Mouse (Mus musculus): ENCODE measurements at regions not wholly inside any gene's neighbourhood (a gene's known extent, or its start where the extent isn't known, plus 50 kb on each side); places are given as distances from the start of the nearest gene placed in this dataset.
"Not testable (repeated sequence)": the region's sequence is repeated elsewhere in the genome, so short reads cannot be mapped to it uniquely, and the experiment has no call there.

DNA sequence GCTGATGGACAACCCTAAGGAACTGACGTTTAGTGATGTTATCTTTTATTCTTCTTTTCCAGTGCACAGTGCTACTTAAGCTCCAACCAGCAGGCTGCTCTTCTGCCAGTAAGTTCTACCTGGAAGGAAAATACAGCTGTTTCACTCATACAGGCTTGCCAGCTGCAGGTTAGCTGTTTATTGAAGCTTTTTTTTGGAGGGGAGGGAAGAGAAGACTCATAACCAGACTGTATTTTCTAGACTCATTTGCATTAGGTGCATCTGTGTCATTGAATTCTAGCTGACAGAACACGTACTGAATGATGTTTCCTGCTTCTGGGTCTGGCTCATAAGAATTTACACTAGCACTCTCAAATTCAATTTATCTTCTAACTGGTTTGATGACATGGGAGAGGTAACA, 513.3 kb upstream of the Igfbp7 start:
- Histone ChIP-seq H3K9me3 (ENCODE audit: low read depth, low read length) (no peaks in the 10 kb centered on the region), H3K4me3 (ENCODE audit: low read depth, low read length) (no peak overlapping the region), H3K4me1 (ENCODE audit: insufficient read depth) (no peaks in the 10 kb centered on the region), H3K9ac (no peak overlapping the region), H3K27me3 (ENCODE audit: insufficient read depth, low read length) (no peaks in the 10 kb centered on the region), H3K36me3 (ENCODE audit: insufficient read depth) (no peaks in the 10 kb centered on the region), H3K4me2 (no peak overlapping the region), H3K27ac (ENCODE audit: low read depth) (no peak overlapping the region)
- 54% methylated on average over 2 of the region's 2 CpGs for WGBS
- TF ChIP-seq CTCF (IDR thresholded peaks at IDR 0.05; ENCODE audit: low read depth) = no peak
- no peak for DNase-seq
- ATAC-seq (ENCODE audit: insufficient read depth) = no peak

DNA sequence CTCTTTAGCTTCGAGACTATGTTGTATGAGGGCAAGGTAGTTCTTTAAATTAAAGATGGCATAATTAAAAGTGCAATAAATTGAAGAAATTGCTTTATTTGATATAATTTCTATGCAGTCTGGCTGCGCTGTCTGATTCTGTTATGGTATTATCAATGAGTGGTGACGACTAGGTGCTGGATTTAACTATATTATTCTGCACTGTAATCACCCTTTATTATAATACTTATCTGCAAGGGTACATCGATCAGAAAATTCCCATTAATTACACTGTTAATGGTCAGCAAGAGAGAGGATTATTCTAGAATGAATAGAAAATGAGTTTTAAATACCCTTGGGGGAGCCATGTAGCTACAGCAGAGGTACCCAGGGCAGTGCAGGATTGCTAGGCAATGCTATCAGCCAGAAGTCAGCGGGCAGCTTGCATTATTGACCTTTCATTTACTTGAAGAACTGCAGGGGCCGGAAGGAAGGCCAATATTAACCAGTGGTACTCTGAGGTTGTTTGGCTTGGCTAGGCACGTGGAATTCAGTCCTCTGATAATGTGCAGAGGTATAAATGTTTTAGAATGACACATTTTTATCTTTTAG, 509.3 kb upstream of the Igfbp7 start:
- H3K4me3 ChIP-seq (ENCODE audit: low read depth, low read length) = no peak overlapping the region
- WGBS = 61% methylated on average over 7 of the region's 7 CpGs
- no peaks in the 10 kb centered on the region for H3K36me3 ChIP-seq (ENCODE audit: insufficient read depth)
- no peaks in the 10 kb centered on the region for H3K4me1 ChIP-seq (ENCODE audit: insufficient read depth)
- H3K9ac ChIP-seq = no peak overlapping the region
- no peaks in the 10 kb centered on the region for H3K27me3 ChIP-seq (ENCODE audit: insufficient read depth, low read length)
- ATAC-seq (ENCODE audit: insufficient read depth) (no peak), DNase-seq (no peak)
- TF ChIP-seq CTCF (IDR thresholded peaks at IDR 0.05; ENCODE audit: low read depth) = no peak
- no peaks in the 10 kb centered on the region for H3K9me3 ChIP-seq (ENCODE audit: low read depth, low read length)
- no peak overlapping the region for H3K4me2 ChIP-seq
- H3K27ac ChIP-seq (ENCODE audit: low read depth) = no peak overlapping the region

DNA sequence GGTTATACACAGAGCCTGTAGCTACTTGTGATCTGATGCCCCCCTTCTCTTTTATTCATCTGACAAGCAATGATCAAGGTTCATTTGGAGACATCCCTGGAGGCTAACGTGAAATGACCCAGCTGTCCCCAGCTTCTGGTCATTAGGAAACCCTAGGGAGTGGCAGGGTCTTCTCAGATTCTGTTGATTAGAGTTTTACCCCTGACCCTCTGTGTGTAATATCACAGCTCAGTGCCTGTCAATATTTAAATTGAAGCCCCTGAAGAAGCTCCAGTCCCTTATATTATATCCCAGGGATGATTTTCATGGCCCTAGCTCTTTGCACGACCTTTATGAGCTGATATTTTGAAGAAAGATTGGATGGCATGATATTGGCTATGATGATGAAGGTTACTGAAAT, 508.5 kb upstream of the Igfbp7 start:
- H3K36me3 ChIP-seq (ENCODE audit: insufficient read depth) = no peaks in the 10 kb centered on the region

GRCm38 (mm10) chr5:77909218-77909617, 501.4 kb upstream of the Igfbp7 start:
- 50% methylated on average over 6 of the region's 6 CpGs for WGBS
- no peak overlapping the region for H3K4me3 ChIP-seq (ENCODE audit: low read depth, low read length)
- no peaks in the 10 kb centered on the region for H3K9me3 ChIP-seq (ENCODE audit: low read depth, low read length)
- ATAC-seq (ENCODE audit: insufficient read depth) (no peak), DNase-seq (peak; percentile 63)
- no peaks in the 10 kb centered on the region for H3K36me3 ChIP-seq (ENCODE audit: insufficient read depth)
- no peaks in the 10 kb centered on the region for H3K4me1 ChIP-seq (ENCODE audit: insufficient read depth)
- H3K27ac ChIP-seq (ENCODE audit: low read depth) = no peak overlapping the region
- H3K27me3 ChIP-seq (ENCODE audit: insufficient read depth, low read length) = no peaks in the 10 kb centered on the region
- H3K9ac ChIP-seq = no peak overlapping the region
- no peak overlapping the region for H3K4me2 ChIP-seq
- peak; percentile 66 for TF ChIP-seq CTCF (IDR thresholded peaks at IDR 0.05; ENCODE audit: low read depth)

More for the DNA sequence above, 508.5 kb upstream of the Igfbp7 start:
- Histone ChIP-seq H3K4me3 (ENCODE audit: low read depth, low read length) (no peak overlapping the region), H3K27me3 (ENCODE audit: insufficient read depth, low read length) (no peaks in the 10 kb centered on the region), H3K27ac (ENCODE audit: low read depth) (no peak overlapping the region), H3K4me2 (no peak overlapping the region), H3K9me3 (ENCODE audit: low read depth, low read length) (no peaks in the 10 kb centered on the region), H3K4me1 (ENCODE audit: insufficient read depth) (no peaks in the 10 kb centered on the region), H3K9ac (no peak overlapping the region)
- TF ChIP-seq CTCF (IDR thresholded peaks at IDR 0.05; ENCODE audit: low read depth) = no peak
- DNase-seq (no peak), ATAC-seq (ENCODE audit: insufficient read depth) (no peak)
- WGBS = 54% methylated on average over 2 of the region's 2 CpGs

DNA sequence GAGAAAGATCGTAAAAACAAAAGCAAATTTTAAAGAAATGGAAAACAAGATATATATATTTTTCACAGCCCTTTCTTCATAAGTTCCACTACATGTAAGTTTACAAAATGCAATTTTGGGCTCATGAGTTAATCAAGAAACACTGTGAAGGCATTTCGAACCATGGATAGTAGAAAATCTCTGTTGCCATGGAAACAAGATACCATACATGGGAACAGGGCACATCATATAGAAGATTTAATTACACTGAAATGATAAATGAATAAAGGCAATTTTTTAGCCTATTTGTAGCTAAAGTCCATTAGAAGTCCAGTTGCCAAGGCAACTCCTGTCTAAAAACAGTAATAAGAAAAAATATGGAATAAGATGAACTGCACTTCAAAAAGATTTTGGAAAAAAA, 484.2 kb upstream of the Igfbp7 start:
- H3K9ac ChIP-seq; H3K9me3 ChIP-seq (ENCODE audit: low read depth, low read length); H3K27me3 ChIP-seq (ENCODE audit: insufficient read depth, low read length); H3K4me2 ChIP-seq; H3K4me1 ChIP-seq (ENCODE audit: insufficient read depth); H3K4me3 ChIP-seq (ENCODE audit: low read depth, low read length); H3K36me3 ChIP-seq (ENCODE audit: insufficient read depth); DNase-seq; ATAC-seq (ENCODE audit: insufficient read depth); H3K27ac ChIP-seq (ENCODE audit: low read depth): not testable (repeated sequence)
- WGBS = 73% methylated on average over 2 of the region's 2 CpGs

DNA sequence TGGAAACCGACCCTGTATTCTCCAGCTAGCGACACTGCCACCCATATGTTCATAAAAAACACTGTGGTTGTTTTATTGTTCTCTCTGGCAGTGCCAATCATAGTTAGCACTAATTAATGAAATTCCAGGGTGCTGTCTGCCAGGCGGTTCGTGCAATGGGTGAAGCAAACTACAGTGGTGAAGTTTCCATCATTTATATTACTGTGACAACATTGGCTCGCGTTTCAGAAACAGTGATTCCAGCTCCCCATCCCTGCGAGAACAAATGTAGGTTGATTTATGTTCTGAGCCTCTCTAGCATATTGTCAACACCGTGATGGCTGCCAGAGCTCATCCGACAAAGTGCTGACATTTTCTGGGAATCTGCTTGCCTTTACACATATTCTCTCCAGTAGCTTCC, 480.7 kb upstream of the Igfbp7 start:
- TF ChIP-seq CTCF (IDR thresholded peaks at IDR 0.05; ENCODE audit: low read depth) = no peak
- Histone ChIP-seq H3K4me3 (ENCODE audit: low read depth, low read length) (no peak overlapping the region), H3K36me3 (ENCODE audit: insufficient read depth) (no peaks in the 10 kb centered on the region), H3K9ac (no peak overlapping the region), H3K9me3 (ENCODE audit: low read depth, low read length) (no peaks in the 10 kb centered on the region), H3K4me2 (no peak overlapping the region), H3K4me1 (ENCODE audit: insufficient read depth) (no peaks in the 10 kb centered on the region), H3K27ac (ENCODE audit: low read depth) (no peak overlapping the region), H3K27me3 (ENCODE audit: insufficient read depth, low read length) (no peaks in the 10 kb centered on the region)
- DNase-seq (peak; percentile 75), ATAC-seq (ENCODE audit: insufficient read depth) (peak; percentile 44; the same call in 1 of the 2 replicates)
- WGBS = 41% methylated on average over 9 of the region's 9 CpGs

DNA sequence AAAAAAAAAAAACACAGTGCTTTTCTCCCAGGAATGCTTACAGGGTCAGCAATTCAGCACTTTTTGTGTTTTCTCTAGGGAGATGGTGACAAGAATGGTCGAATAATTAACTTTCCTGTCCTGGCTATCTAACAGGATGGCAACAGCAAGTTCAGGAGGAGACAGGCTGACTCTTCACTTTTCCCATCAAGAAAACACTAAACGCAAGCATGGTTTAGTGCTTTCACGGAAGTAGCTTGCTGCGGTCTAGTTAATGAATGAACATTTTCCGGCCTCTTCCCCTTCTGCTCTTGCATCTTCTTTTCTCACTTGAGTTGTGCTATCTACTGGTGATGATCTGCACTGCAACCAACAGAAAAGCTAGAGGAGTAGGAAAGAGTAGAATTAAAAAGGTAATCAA, 463.6 kb upstream of the Igfbp7 start:
- Histone ChIP-seq H3K4me2 (no peak overlapping the region), H3K9ac (no peak overlapping the region), H3K4me3 (ENCODE audit: low read depth, low read length) (no peak overlapping the region), H3K4me1 (ENCODE audit: insufficient read depth) (no peaks in the 10 kb centered on the region), H3K27ac (ENCODE audit: low read depth) (no peak overlapping the region), H3K27me3 (ENCODE audit: insufficient read depth, low read length) (no peaks in the 10 kb centered on the region), H3K36me3 (ENCODE audit: insufficient read depth) (no peaks in the 10 kb centered on the region), H3K9me3 (ENCODE audit: low read depth, low read length) (no peaks in the 10 kb centered on the region)
- ATAC-seq (ENCODE audit: insufficient read depth) (no peak), DNase-seq (no peak)
- TF ChIP-seq CTCF (IDR thresholded peaks at IDR 0.05; ENCODE audit: low read depth) = no peak
- WGBS = 80% methylated on average over 5 of the region's 5 CpGs

GRCm38 (mm10) chr5:77865342-77865741, 457.5 kb upstream of the Igfbp7 start:
- DNase-seq = no peak
- no peak for ATAC-seq (ENCODE audit: insufficient read depth)
- H3K27ac ChIP-seq (ENCODE audit: low read depth) = no peak overlapping the region
- no peak overlapping the region for H3K4me3 ChIP-seq (ENCODE audit: low read depth, low read length)
- no peaks in the 10 kb centered on the region for H3K4me1 ChIP-seq (ENCODE audit: insufficient read depth)
- no peak overlapping the region for H3K4me2 ChIP-seq
- 67% methylated on average over 7 of the region's 7 CpGs for WGBS
- no peak for TF ChIP-seq CTCF (IDR thresholded peaks at IDR 0.05; ENCODE audit: low read depth)
- H3K36me3 ChIP-seq (ENCODE audit: insufficient read depth) = no peaks in the 10 kb centered on the region
- no peak overlapping the region for H3K9ac ChIP-seq
- no peaks in the 10 kb centered on the region for H3K27me3 ChIP-seq (ENCODE audit: insufficient read depth, low read length)
- H3K9me3 ChIP-seq (ENCODE audit: low read depth, low read length) = no peaks in the 10 kb centered on the region
